Comparison of ENCODE assay signal across 32 mouse cellular contexts in the genomic region with DNA sequence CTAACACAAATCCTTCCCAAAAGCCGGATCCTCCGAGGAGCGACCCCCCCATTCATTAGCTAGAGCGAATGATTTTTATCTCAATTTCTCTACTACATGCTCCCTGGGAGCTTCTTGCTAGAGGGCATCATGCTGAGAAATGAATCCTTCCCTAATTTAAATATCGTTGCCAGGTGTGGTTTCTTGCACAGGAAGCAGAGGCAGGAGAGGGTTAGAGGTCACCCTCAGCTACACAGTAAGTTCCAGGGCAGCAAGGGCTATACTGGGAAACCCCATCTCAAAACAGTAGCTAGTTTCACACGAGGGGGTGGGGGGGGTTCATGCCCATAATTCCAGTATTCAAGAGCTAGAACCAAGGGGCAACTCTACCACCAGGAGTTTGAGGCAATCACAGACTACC. TPM values are rescaled to one million over a fixed set of nuclear protein-coding genes. Genes with fewer than 3 reads are reported as not detected.
DNase-seq lines count a peak whose midpoint lies in the region; ATAC-seq and TF ChIP-seq lines count a peak whose summit lies in the region.
"Had no signal": no experiment of that assay in that cellular context is flagged by ENCODE, and none has a peak within 500 bp of the region (broad histone marks: within the 10 kb centered on the region; RNA-seq: fewer than 3 reads in every experiment).

No protein-coding gene starts in this region.

- DNase-seq in spleen, postnatal 36 days (ENCODE audit: low spot score in 2 of 2) = peak; percentile 62 to 63
- DNase-seq in spleen, postnatal 4 days (ENCODE audit: low spot score in 2 of 2) = no peak
- DNase-seq in ZHBTc4 (ENCODE audit: low read depth, low spot score) = peak; percentile 60
- peak; percentile 65 for DNase-seq in splenic B cell, adult 2 months (ENCODE audit: low read depth, low spot score)
- DNase-seq in heart, embryonic 10.5 days (ENCODE audit: low spot score) = no peak
- DNase-seq in right cerebral cortex, postnatal 10 days (ENCODE audit: low spot score in 2 of 2) = no peak
- DNase-seq: adrenal gland, adult 8-10 months; cerebellum, adult 8-10 months; cerebellum, postnatal 25 days; gastrocnemius, postnatal 25 days; heart, adult 2 months; heart, postnatal 10 days; kidney, postnatal 14 days; liver; thymus, adult 2 months; thymus, postnatal 36 days had no signal

- no peaks in the 10 kb centered on the region for H3K9me3 ChIP-seq in E14TG2a.4 (ENCODE audit: low read length)
- no peaks in the 10 kb centered on the region for H3K9me3 ChIP-seq in heart, embryonic 10.5 days
- H3K9me3 ChIP-seq: embryonic facial prominence, embryonic 10.5 days; embryonic facial prominence, embryonic 15.5 days; forebrain, embryonic 13.5 days; heart, embryonic 13.5 days; hindbrain, embryonic 10.5 days; liver, embryonic 15.5 days; lung, embryonic 15.5 days; midbrain, embryonic 10.5 days; midbrain, embryonic 15.5 days; neural tube, embryonic 12.5 days had no signal

- peaks cover 87% of the 10 kb centered on the region for H3K4me1 ChIP-seq in E14TG2a.4 (replicated peaks; ENCODE audit: low read depth, low read length)
- peaks cover 4% of the 10 kb centered on the region; the same call in 1 of the 2 replicates for H3K4me1 ChIP-seq in heart, embryonic 10.5 days
- H3K4me1 ChIP-seq: embryonic facial prominence, embryonic 10.5 days; midbrain, embryonic 10.5 days; neural tube, embryonic 12.5 days had no signal

- H3K4me3 ChIP-seq in E14TG2a.4 (replicated peaks; ENCODE audit: low read length) = peak overlapping the region; percentile 21
- H3K4me3 ChIP-seq in heart, embryonic 10.5 days = no peak overlapping the region
- H3K4me3 ChIP-seq: embryonic facial prominence, embryonic 10.5 days; embryonic facial prominence, embryonic 15.5 days; forebrain, embryonic 13.5 days; heart, adult 2 months; heart, embryonic 13.5 days; hindbrain, embryonic 10.5 days; liver, embryonic 15.5 days; lung, embryonic 15.5 days; midbrain, embryonic 10.5 days; midbrain, embryonic 15.5 days; myocyte; neural tube, embryonic 12.5 days had no signal

- no peak for ATAC-seq in frontal cortex, adult (ENCODE audit: low TSS enrichment)
- ATAC-seq: forebrain, embryonic 13.5 days; hindbrain, embryonic 16.5 days; intestine, postnatal 0 days; midbrain, embryonic 15.5 days; Patski had no signal

- H3K27me3 ChIP-seq in E14TG2a.4 (ENCODE audit: insufficient read depth, low read length) = no peaks in the 10 kb centered on the region
- H3K27me3 ChIP-seq in splenic B cell, adult 2 months (ENCODE audit: control insufficient read depth, insufficient read depth, low read length, poor library complexity, severe bottlenecking) = no peaks in the 10 kb centered on the region
- no peaks in the 10 kb centered on the region for H3K27me3 ChIP-seq in heart, embryonic 10.5 days (ENCODE audit: insufficient read depth, poor library complexity, severe bottlenecking)
- H3K27me3 ChIP-seq: embryonic facial prominence, embryonic 15.5 days; forebrain, embryonic 13.5 days; heart, embryonic 13.5 days; liver, embryonic 15.5 days; lung, embryonic 15.5 days; midbrain, embryonic 15.5 days; neural tube, embryonic 12.5 days; Patski had no signal

- TF ChIP-seq CTCF in E14TG2a.4 (conservative IDR thresholded peaks at IDR 0.05; ENCODE audit: low read length) = no peak

- no peak overlapping the region for H3K27ac ChIP-seq in heart, embryonic 10.5 days
- H3K27ac ChIP-seq: embryonic facial prominence, embryonic 10.5 days; embryonic facial prominence, embryonic 15.5 days; forebrain, embryonic 13.5 days; heart, adult 2 months; heart, embryonic 13.5 days; hindbrain, embryonic 10.5 days; liver, embryonic 15.5 days; lung, embryonic 15.5 days; midbrain, embryonic 10.5 days; midbrain, embryonic 15.5 days; neural tube, embryonic 12.5 days had no signal

- WGBS in heart, embryonic 10.5 days = 87% methylated on average over 6 of the region's 6 CpGs

- H3K36me3 ChIP-seq in E14TG2a.4 (ENCODE audit: insufficient read depth, low read length) = peaks cover 92% of the 10 kb centered on the region
- peaks cover 4% of the 10 kb centered on the region for H3K36me3 ChIP-seq in splenic B cell, adult 2 months (ENCODE audit: control insufficient read depth, insufficient read depth, low read length, poor library complexity, severe bottlenecking)
- peaks cover 71% of the 10 kb centered on the region for H3K36me3 ChIP-seq in heart, embryonic 10.5 days

RNA-seq across cellular contexts. Expression of gene Dcaf12, which starts 7.3 kb away (rescaled TPM):
- 49.0 and 49.9 TPM in 2 replicates for polyA plus RNA-seq in heart, embryonic 10.5 days (2016; fragmentation: Nextera tagmentation; extraction: Ambion mirVana)

RNA-seq across cellular contexts. Expression of gene Ubap2, which starts 32.5 kb away (rescaled TPM):
- 82.1 and 87.0 TPM in 2 replicates for polyA plus RNA-seq in heart, embryonic 10.5 days (2016; fragmentation: Nextera tagmentation; extraction: Ambion mirVana)

RNA-seq across cellular contexts. Expression of gene Ubap1, which starts 41.4 kb away (rescaled TPM):
- 52.4 and 56.6 TPM in 2 replicates for polyA plus RNA-seq in heart, embryonic 10.5 days (2016; fragmentation: Nextera tagmentation; extraction: Ambion mirVana)

Comparison
In these comparisons a context has a peak if more than half of its experiments do, and no peak if none do; other contexts are left out.
1. DNase-seq: peak in spleen, postnatal 36 days (2 of 2), ZHBTc4 (single experiment) and splenic B cell, adult 2 months (single experiment); none in spleen, postnatal 4 days (0 of 2), heart, embryonic 10.5 days (single experiment) and right cerebral cortex, postnatal 10 days (0 of 2).